Mouse (Mus musculus) liver, adult 2 months (tissue): Measurements from ENCODE around the gene Igf1r.

Source experiments
- CTCF ChIP-seq: fragments of 200-500 bp; IDR thresholded peaks from 2 replicates; pipeline ENCODE4 v1.5.1; 2011; ENCODE audit warnings: low read depth, low read length, control low read depth
- POLR2A ChIP-seq: fragments of 200-500 bp; IDR thresholded peaks from 2 replicates; pipeline ENCODE4 v1.6.1; 2011; ENCODE audit warnings: low read length, control low read depth; ENCODE audit not compliant: insufficient read depth; ENCODE audit errors: extremely low read depth

GRCm38 (mm10) chr7:68183421-68183820, 230.8 kb downstream of the Igf1r start:
- TF ChIP-seq CTCF = no peak
- no peak for TF ChIP-seq POLR2A
